Mouse (Mus musculus): ENCODE measurements around the gene Fpgs. TPM values are rescaled to one million over a fixed set of nuclear protein-coding genes. Genes with fewer than 3 reads are reported as not detected.
A peak's percentile ranks its signal among the peaks of the same experiment; 100 is the strongest.

The Fpgs gene
- total and polyA plus RNA-seq, 3 experiments = 4.6 to 18.0 (median 5.7) TPM

DNA sequence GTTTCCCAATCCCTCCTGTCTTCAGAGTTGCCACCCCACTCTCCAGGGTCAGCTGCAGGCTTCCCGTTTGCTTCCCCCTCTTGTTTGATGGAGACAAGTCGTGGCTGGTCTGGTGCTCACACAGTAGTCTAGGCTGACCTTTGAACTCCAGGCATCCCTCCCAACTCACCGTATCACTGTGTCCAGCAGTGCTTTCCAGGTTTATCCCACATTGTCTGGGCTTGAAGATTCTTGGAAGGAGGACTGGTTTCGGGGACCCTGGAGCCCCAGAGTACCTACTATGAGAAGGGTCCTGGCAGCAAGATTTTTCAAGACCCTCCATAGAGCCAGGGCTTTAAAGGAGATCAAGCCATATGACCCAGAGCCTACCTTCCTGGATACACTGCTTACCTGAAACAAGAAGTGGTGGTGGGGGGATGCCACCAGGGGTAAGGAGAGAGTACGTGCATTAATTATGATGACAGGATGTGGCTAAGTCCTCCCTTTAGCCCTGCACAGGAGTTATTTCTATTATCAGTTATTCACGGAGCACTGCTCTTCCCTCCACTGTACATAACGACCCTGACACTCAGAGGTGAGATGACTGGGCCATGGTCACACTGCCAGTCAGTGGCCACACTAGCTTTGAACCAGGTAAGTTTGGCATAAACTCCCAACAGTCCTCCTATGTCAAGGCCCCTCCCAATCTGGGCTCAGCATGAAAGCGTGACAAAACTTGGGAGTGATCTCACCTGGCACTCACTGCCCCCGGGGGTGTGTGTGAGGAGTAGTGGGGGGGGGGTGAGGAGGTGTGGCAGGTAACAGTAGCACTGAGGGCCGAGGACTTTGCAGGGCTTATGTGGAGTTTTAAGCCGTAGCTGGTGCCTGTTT lies 10.4 kb upstream of the Fpgs start:
- peak overlapping the region; percentile 97 for H3K27ac ChIP-seq
- H3K79me2 ChIP-seq (replicated peaks; ENCODE audit: control insufficient read depth, insufficient read depth, low read length) = peaks cover 2% of the 10 kb centered on the region
- 33% methylated on average over 11 of the region's 11 CpGs for WGBS
- intact Hi-C loops (cut with DNase I) = loop anchor here (1.0 to 5.0 kb wide), 2 partner anchors 13 to 133 kb away; partner anchors contain the start of gene Stxbp1
- no peaks in the 10 kb centered on the region for H3K27me3 ChIP-seq (ENCODE audit: control insufficient read depth, insufficient read depth, low read length)
- TF ChIP-seq POLR2A (IDR thresholded peaks at IDR 0.05; ENCODE audit: insufficient read depth, low read depth, low read length) = no peak
- no peak for TF ChIP-seq EP300 (IDR thresholded peaks at IDR 0.05; ENCODE audit: insufficient read depth, low read depth, low read length)
- no peak for TF ChIP-seq CTCF (IDR thresholded peaks at IDR 0.05)
- H3K4me3 ChIP-seq = no peak overlapping the region
- H3K36me3 ChIP-seq (ENCODE audit: control insufficient read depth, insufficient read depth, low read length) = peaks cover 4% of the 10 kb centered on the region; the same call in 1 of the 2 replicates
- H3K9ac ChIP-seq (ENCODE audit: low read depth, low read length) = no peak overlapping the region
- peaks cover 16% of the 10 kb centered on the region for H3K4me1 ChIP-seq (ENCODE audit: control insufficient read depth, insufficient read depth, low read length)
- no peak for DNase-seq

DNA sequence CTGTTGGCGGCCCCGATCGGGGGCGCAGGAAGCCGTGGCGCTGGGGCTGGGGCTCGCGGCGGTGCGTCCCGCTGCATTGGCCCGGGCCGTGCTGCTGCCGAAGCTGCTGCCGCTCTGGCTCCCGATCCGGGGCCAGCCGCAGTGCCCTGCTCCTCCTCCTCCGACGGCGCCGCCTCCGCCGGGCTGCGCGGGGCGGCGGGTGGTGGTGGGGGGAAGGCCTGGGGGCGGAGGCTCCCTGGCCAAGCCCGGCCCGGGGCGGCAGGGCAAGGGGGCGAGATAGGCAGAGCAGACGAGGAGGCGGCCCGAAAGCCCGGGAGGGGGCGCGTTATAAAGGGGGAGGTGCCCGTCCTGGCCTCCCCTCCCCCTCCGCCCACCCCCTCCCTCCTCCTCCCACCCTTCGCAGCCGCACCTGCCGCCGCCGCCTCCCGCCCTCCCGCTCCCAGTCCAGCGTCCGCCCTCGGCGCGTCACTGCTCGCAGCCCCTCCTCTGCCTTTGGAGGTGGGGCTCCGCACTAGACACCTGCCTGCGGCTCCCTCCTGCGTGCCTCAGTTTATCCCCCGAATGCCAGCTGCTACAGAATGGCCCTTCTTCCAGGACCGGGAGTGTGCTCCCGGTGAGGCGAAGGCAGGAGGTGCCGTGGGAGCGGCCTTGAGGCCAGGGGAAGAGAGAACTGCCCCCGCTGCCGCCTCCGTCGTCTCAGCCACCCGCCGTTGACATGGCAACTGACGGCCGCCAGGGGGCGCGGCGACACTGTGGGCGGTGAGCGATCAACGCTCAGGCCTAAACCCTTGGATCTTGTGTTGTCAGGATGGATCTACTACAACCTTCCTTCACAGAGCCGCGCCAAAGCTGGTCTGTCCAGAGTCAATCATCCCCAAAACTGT lies 9.2 kb upstream of the Fpgs start, which contains the start of gene Cdk9:
TSS of gene Cdk9 (minus strand) at position 143 of the 884 bp plus-strand sequence.
- intact Hi-C loops (cut with DNase I) = loop anchor here (1.0 to 5.0 kb wide), 2 partner anchors 44 to 134 kb away; partner anchors contain the start of genes Stxbp1 and Tor2a
- WGBS = under 1% methylated on average over 66 of the region's 79 CpGs
- peak within 1 kb of the TSS; percentile 92 for H3K9ac ChIP-seq (ENCODE audit: low read depth, low read length)
- H3K27me3 ChIP-seq (ENCODE audit: control insufficient read depth, insufficient read depth, low read length) = no peaks in the 10 kb centered on the region
- peak within 1 kb of the TSS; percentile 97 for H3K27ac ChIP-seq
- DNase-seq = peak; percentile 94 to 95
- peaks cover 4% of the 10 kb centered on the region; the same call in 1 of the 2 replicates for H3K36me3 ChIP-seq (ENCODE audit: control insufficient read depth, insufficient read depth, low read length)
- H3K79me2 ChIP-seq (replicated peaks; ENCODE audit: control insufficient read depth, insufficient read depth, low read length) = peaks cover 2% of the 10 kb centered on the region
- H3K4me3 ChIP-seq = peak within 1 kb of the TSS; percentile 84
- H3K4me1 ChIP-seq (ENCODE audit: control insufficient read depth, insufficient read depth, low read length) = peaks cover 16% of the 10 kb centered on the region
- peak; percentile 96 for TF ChIP-seq CTCF (IDR thresholded peaks at IDR 0.05)
- TF ChIP-seq EP300 (IDR thresholded peaks at IDR 0.05; ENCODE audit: insufficient read depth, low read depth, low read length) = peak; percentile 88; the same call in 1 of the 2 replicates
- TF ChIP-seq POLR2A (IDR thresholded peaks at IDR 0.05; ENCODE audit: insufficient read depth, low read depth, low read length) = peak; percentile 39; the same call in 1 of the 2 replicates

DNA sequence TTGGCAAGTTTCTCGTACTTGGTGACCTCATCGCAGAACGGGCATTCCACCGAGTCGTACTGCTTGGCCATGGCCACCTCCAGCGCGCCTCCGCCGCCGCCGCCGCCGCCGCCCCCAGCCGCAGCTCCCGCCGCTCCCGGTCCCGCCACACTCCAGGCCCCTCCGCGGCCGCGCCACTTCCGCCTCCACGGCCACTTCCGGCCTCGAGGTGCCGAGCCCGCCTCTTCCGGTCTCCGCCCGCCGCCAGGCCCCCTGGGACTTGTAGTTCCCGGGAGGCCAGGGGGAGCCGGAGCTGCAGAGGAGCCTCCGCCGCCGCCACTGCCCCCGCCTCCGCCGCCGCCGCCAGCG lies 8.6 kb upstream of the Fpgs start:
- peaks cover 2% of the 10 kb centered on the region for H3K79me2 ChIP-seq (replicated peaks; ENCODE audit: control insufficient read depth, insufficient read depth, low read length)
- H3K9ac ChIP-seq (ENCODE audit: low read depth, low read length) = peak overlapping the region; percentile 92
- peak overlapping the region; percentile 84 for H3K4me3 ChIP-seq
- TF ChIP-seq CTCF (IDR thresholded peaks at IDR 0.05) (no peak), POLR2A (IDR thresholded peaks at IDR 0.05; ENCODE audit: insufficient read depth, low read depth, low read length) (no peak), EP300 (IDR thresholded peaks at IDR 0.05; ENCODE audit: insufficient read depth, low read depth, low read length) (no peak)
- peaks cover 4% of the 10 kb centered on the region; the same call in 1 of the 2 replicates for H3K36me3 ChIP-seq (ENCODE audit: control insufficient read depth, insufficient read depth, low read length)
- under 1% methylated on average over 44 of the region's 44 CpGs for WGBS
- H3K27ac ChIP-seq = peak overlapping the region; percentile 97
- intact Hi-C loops (cut with DNase I) = loop anchor here (5.0 kb wide), 1 partner anchor 135 kb away; the partner anchor contains the start of gene Stxbp1
- peaks cover 16% of the 10 kb centered on the region for H3K4me1 ChIP-seq (ENCODE audit: control insufficient read depth, insufficient read depth, low read length)
- DNase-seq = peak; percentile 98 to 99
- no peaks in the 10 kb centered on the region for H3K27me3 ChIP-seq (ENCODE audit: control insufficient read depth, insufficient read depth, low read length)

DNA sequence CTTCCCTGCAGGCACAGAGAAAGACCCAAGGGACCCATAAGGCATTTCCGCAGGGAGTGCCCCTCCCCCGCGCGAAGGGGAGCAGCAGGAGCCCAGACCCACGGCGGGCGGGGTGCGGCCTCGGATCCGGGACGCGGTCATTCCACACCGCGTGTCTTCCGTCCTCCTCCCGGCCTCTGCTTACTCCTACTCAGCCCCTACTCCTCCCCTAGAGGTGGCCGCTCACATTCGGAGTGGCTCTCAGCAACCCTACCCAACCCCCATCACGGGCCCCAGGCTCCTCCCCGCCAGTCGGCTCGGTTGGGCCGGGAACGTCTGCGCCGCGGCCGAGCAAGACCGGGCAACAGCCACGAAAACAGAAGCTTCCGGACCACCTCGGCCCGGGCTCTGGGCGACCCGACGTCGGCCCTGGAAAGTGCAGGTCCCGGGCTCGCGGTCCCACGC lies 8.2 kb upstream of the Fpgs start:
- Histone ChIP-seq H3K9ac (ENCODE audit: low read depth, low read length) (peak overlapping the region; percentile 92), H3K27me3 (ENCODE audit: control insufficient read depth, insufficient read depth, low read length) (no peaks in the 10 kb centered on the region), H3K36me3 (ENCODE audit: control insufficient read depth, insufficient read depth, low read length) (peaks cover 4% of the 10 kb centered on the region; the same call in 1 of the 2 replicates), H3K4me3 (peak overlapping the region; percentile 84), H3K79me2 (replicated peaks; ENCODE audit: control insufficient read depth, insufficient read depth, low read length) (peaks cover 2% of the 10 kb centered on the region), H3K27ac (peak overlapping the region; percentile 97), H3K4me1 (ENCODE audit: control insufficient read depth, insufficient read depth, low read length) (peaks cover 16% of the 10 kb centered on the region)
- TF ChIP-seq CTCF (IDR thresholded peaks at IDR 0.05) (no peak), POLR2A (IDR thresholded peaks at IDR 0.05; ENCODE audit: insufficient read depth, low read depth, low read length) (no peak), EP300 (IDR thresholded peaks at IDR 0.05; ENCODE audit: insufficient read depth, low read depth, low read length) (no peak)
- DNase-seq = peak; percentile 82 to 86
- WGBS = under 1% methylated on average over 41 of the region's 41 CpGs
- intact Hi-C loops (cut with DNase I) = loop anchor here (5.0 kb wide), 1 partner anchor 135 kb away; the partner anchor contains the start of gene Stxbp1

DNA sequence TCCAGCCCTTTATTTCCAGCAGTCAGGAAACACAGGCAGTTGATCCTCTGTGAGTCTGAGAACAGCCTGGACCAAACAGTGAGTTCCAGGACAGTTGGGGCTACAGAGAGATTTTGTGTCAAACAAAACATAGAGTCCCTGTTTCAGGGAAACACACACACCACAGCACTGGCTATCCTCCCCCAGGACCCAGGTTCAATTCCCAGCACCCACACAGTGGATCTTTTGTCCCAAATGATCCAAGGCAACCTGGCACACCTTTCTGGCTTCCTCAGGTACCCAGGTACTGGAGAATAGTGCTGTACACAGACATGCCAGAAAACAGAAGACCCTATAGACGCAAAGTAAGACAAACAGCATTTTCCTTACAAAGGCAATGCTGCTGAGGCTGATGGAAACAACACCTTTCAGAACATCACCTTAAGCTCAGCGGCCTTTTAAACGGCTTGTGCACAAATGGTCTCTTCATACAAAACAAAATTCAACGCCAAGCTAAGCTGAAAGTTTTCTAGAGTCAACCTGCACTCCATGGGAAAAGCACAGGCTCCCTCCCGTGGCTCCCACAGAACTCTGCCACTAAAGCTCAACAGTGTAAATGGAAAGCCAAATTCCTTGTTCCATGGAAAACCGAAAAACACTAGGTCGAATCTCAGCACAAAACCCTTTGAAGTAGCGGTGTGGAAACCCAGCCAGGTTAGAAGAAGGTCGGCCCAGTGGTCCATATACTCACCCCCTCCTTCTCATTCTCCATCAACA lies 7.5 kb upstream of the Fpgs start:
- peak overlapping the region; percentile 84 for H3K4me3 ChIP-seq
- peak overlapping the region; percentile 92 for H3K9ac ChIP-seq (ENCODE audit: low read depth, low read length)
- no peaks in the 10 kb centered on the region for H3K27me3 ChIP-seq (ENCODE audit: control insufficient read depth, insufficient read depth, low read length)
- DNase-seq = no peak
- peaks cover 2% of the 10 kb centered on the region for H3K79me2 ChIP-seq (replicated peaks; ENCODE audit: control insufficient read depth, insufficient read depth, low read length)
- TF ChIP-seq POLR2A (IDR thresholded peaks at IDR 0.05; ENCODE audit: insufficient read depth, low read depth, low read length) = no peak
- TF ChIP-seq CTCF (IDR thresholded peaks at IDR 0.05) = peak; percentile 15; the same call in 1 of the 2 replicates
- peak overlapping the region; percentile 97 for H3K27ac ChIP-seq
- peaks cover 16% of the 10 kb centered on the region for H3K4me1 ChIP-seq (ENCODE audit: control insufficient read depth, insufficient read depth, low read length)
- peaks cover 4% of the 10 kb centered on the region; the same call in 1 of the 2 replicates for H3K36me3 ChIP-seq (ENCODE audit: control insufficient read depth, insufficient read depth, low read length)
- intact Hi-C loops (cut with DNase I) = loop anchor here (5.0 kb wide), 1 partner anchor 136 kb away; the partner anchor contains the start of gene Stxbp1
- 19% methylated on average over 9 of the region's 9 CpGs for WGBS

Data from heart, adult 2 months (tissue).